Mouse (Mus musculus): ENCODE measurements at regions not wholly inside any gene's neighbourhood (a gene's known extent, or its start where the extent isn't known, plus 50 kb on each side); places are given as distances from the start of the nearest gene placed in this dataset.

GRCm38 (mm10) chr12:78109931-78110330 lies 84.1 kb upstream of the Gm6657 start:
- H3K27me3 ChIP-seq (ENCODE audit: control insufficient read depth, insufficient read depth, low read depth, low read length), result no peaks in the 10 kb centered on the region
- H3K9ac ChIP-seq (ENCODE audit: low read depth, low read length), result no peak overlapping the region
- H3K9me3 ChIP-seq (replicated peaks; ENCODE audit: control insufficient read depth, low read length, poor library complexity, severe bottlenecking), result no peaks in the 10 kb centered on the region
- H3K4me1 ChIP-seq (ENCODE audit: control insufficient read depth, insufficient read depth, low read length), result no peaks in the 10 kb centered on the region
- ATAC-seq, result no peak
- H3K4me2 ChIP-seq (ENCODE audit: low read length), result no peak overlapping the region
- no peaks in the 10 kb centered on the region for H3K36me3 ChIP-seq (ENCODE audit: control insufficient read depth, insufficient read depth, low read length)
- 94% methylated on average over 1 of the region's 1 CpGs for WGBS
- no peak overlapping the region for H3K4me3 ChIP-seq (ENCODE audit: low read depth, low read length)
- H3K27ac ChIP-seq (ENCODE audit: low read length), result no peak overlapping the region

GRCm38 (mm10) chr12:78118131-78118530 lies 75.9 kb upstream of the Gm6657 start:
- Histone ChIP-seq H3K4me3 (ENCODE audit: low read depth, low read length) (no peak overlapping the region), H3K4me2 (ENCODE audit: low read length) (no peak overlapping the region), H3K9ac (ENCODE audit: low read depth, low read length) (no peak overlapping the region), H3K27ac (ENCODE audit: low read length) (no peak overlapping the region), H3K4me1 (ENCODE audit: control insufficient read depth, insufficient read depth, low read length) (peaks cover 3% of the 10 kb centered on the region; the same call in 1 of the 2 replicates), H3K27me3 (ENCODE audit: control insufficient read depth, insufficient read depth, low read depth, low read length) (no peaks in the 10 kb centered on the region), H3K9me3 (replicated peaks; ENCODE audit: control insufficient read depth, low read length, poor library complexity, severe bottlenecking) (no peaks in the 10 kb centered on the region), H3K36me3 (ENCODE audit: control insufficient read depth, insufficient read depth, low read length) (no peaks in the 10 kb centered on the region)
- ATAC-seq, result no peak
- WGBS, result 89% methylated on average over 1 of the region's 1 CpGs

GRCm38 (mm10) chr12:78119246-78119645 lies 74.8 kb upstream of the Gm6657 start:
- H3K27me3 ChIP-seq (ENCODE audit: control insufficient read depth, insufficient read depth, low read depth, low read length), result no peaks in the 10 kb centered on the region
- ATAC-seq, result no peak
- peaks cover 3% of the 10 kb centered on the region; the same call in 1 of the 2 replicates for H3K4me1 ChIP-seq (ENCODE audit: control insufficient read depth, insufficient read depth, low read length)
- H3K9me3 ChIP-seq (replicated peaks; ENCODE audit: control insufficient read depth, low read length, poor library complexity, severe bottlenecking), result no peaks in the 10 kb centered on the region
- no peak overlapping the region for H3K27ac ChIP-seq (ENCODE audit: low read length)
- no peak overlapping the region for H3K4me2 ChIP-seq (ENCODE audit: low read length)
- H3K4me3 ChIP-seq (ENCODE audit: low read depth, low read length), result no peak overlapping the region
- H3K36me3 ChIP-seq (ENCODE audit: control insufficient read depth, insufficient read depth, low read length), result no peaks in the 10 kb centered on the region
- WGBS, result 65% methylated on average over 2 of the region's 2 CpGs
- H3K9ac ChIP-seq (ENCODE audit: low read depth, low read length), result no peak overlapping the region

GRCm38 (mm10) chr12:78119855-78120254 lies 74.2 kb upstream of the Gm6657 start:
- 49% methylated on average over 5 of the region's 5 CpGs for WGBS
- ATAC-seq, result no peak

GRCm38 (mm10) chr12:78129130-78129845 lies 64.8 kb upstream of the Gm6657 start:
- WGBS, result 80% methylated on average over 5 of the region's 5 CpGs
- H3K4me2 ChIP-seq (ENCODE audit: low read length), result no peak overlapping the region
- no peak overlapping the region for H3K4me3 ChIP-seq (ENCODE audit: low read depth, low read length)
- no peak overlapping the region for H3K9ac ChIP-seq (ENCODE audit: low read depth, low read length)
- H3K27me3 ChIP-seq (ENCODE audit: control insufficient read depth, insufficient read depth, low read depth, low read length), result no peaks in the 10 kb centered on the region
- no peaks in the 10 kb centered on the region for H3K36me3 ChIP-seq (ENCODE audit: control insufficient read depth, insufficient read depth, low read length)
- H3K27ac ChIP-seq (ENCODE audit: low read length), result no peak overlapping the region
- H3K4me1 ChIP-seq (ENCODE audit: control insufficient read depth, insufficient read depth, low read length), result 0 out of 2 replicates have a peak, but pooled peaks cover 2% of the 10 kb centered on the region
- ATAC-seq, result no peak
- H3K9me3 ChIP-seq (replicated peaks; ENCODE audit: control insufficient read depth, low read length, poor library complexity, severe bottlenecking), result no peaks in the 10 kb centered on the region

More at GRCm38 (mm10) chr12:78119855-78120254, 74.2 kb upstream of the Gm6657 start:
- Histone ChIP-seq H3K27me3 (ENCODE audit: control insufficient read depth, insufficient read depth, low read depth, low read length) (no peaks in the 10 kb centered on the region), H3K9me3 (replicated peaks; ENCODE audit: control insufficient read depth, low read length, poor library complexity, severe bottlenecking) (no peaks in the 10 kb centered on the region), H3K36me3 (ENCODE audit: control insufficient read depth, insufficient read depth, low read length) (no peaks in the 10 kb centered on the region), H3K4me1 (ENCODE audit: control insufficient read depth, insufficient read depth, low read length) (peaks cover 3% of the 10 kb centered on the region; the same call in 1 of the 2 replicates), H3K4me2 (ENCODE audit: low read length) (no peak overlapping the region), H3K4me3 (ENCODE audit: low read depth, low read length) (no peak overlapping the region), H3K27ac (ENCODE audit: low read length) (no peak overlapping the region), H3K9ac (ENCODE audit: low read depth, low read length) (no peak overlapping the region)

- H3K4me1 ChIP-seq (ENCODE audit: control insufficient read depth, insufficient read depth, low read length), result 0 out of 2 replicates have a peak, but pooled peaks cover 2% of the 10 kb centered on the region
- 76% methylated on average over 8 of the region's 8 CpGs for WGBS
- H3K9ac ChIP-seq (ENCODE audit: low read depth, low read length), result no peak overlapping the region
Measured at GRCm38 (mm10) chr12:78132016-78132797, 61.8 kb upstream of the Gm6657 start.

GRCm38 (mm10) chr12:78133341-78133740 lies 60.7 kb upstream of the Gm6657 start:
- Histone ChIP-seq H3K27me3 (ENCODE audit: control insufficient read depth, insufficient read depth, low read depth, low read length) (no peaks in the 10 kb centered on the region), H3K27ac (ENCODE audit: low read length) (no peak overlapping the region), H3K4me2 (ENCODE audit: low read length) (no peak overlapping the region), H3K9me3 (replicated peaks; ENCODE audit: control insufficient read depth, low read length, poor library complexity, severe bottlenecking) (no peaks in the 10 kb centered on the region), H3K36me3 (ENCODE audit: control insufficient read depth, insufficient read depth, low read length) (no peaks in the 10 kb centered on the region), H3K9ac (ENCODE audit: low read depth, low read length) (no peak overlapping the region), H3K4me1 (ENCODE audit: control insufficient read depth, insufficient read depth, low read length) (0 out of 2 replicates have a peak, but pooled peaks cover 2% of the 10 kb centered on the region), H3K4me3 (ENCODE audit: low read depth, low read length) (no peak overlapping the region)
- WGBS, result 71% methylated on average over 9 of the region's 9 CpGs
- no peak for ATAC-seq

More at GRCm38 (mm10) chr12:78132016-78132797, 61.8 kb upstream of the Gm6657 start:
- ATAC-seq, result no peak
- H3K36me3 ChIP-seq (ENCODE audit: control insufficient read depth, insufficient read depth, low read length), result no peaks in the 10 kb centered on the region
- no peak overlapping the region for H3K4me2 ChIP-seq (ENCODE audit: low read length)
- H3K27me3 ChIP-seq (ENCODE audit: control insufficient read depth, insufficient read depth, low read depth, low read length), result no peaks in the 10 kb centered on the region
- H3K9me3 ChIP-seq (replicated peaks; ENCODE audit: control insufficient read depth, low read length, poor library complexity, severe bottlenecking), result no peaks in the 10 kb centered on the region
- H3K27ac ChIP-seq (ENCODE audit: low read length), result no peak overlapping the region
- no peak overlapping the region for H3K4me3 ChIP-seq (ENCODE audit: low read depth, low read length)

- H3K27ac ChIP-seq (ENCODE audit: low read length), result no peak overlapping the region
- ATAC-seq, result no peak
- no peak overlapping the region for H3K9ac ChIP-seq (ENCODE audit: low read depth, low read length)
- 0 out of 2 replicates have a peak, but pooled peaks cover 2% of the 10 kb centered on the region for H3K4me1 ChIP-seq (ENCODE audit: control insufficient read depth, insufficient read depth, low read length)
- WGBS, result 59% methylated on average over 4 of the region's 4 CpGs
- no peaks in the 10 kb centered on the region for H3K27me3 ChIP-seq (ENCODE audit: control insufficient read depth, insufficient read depth, low read depth, low read length)
- no peak overlapping the region for H3K4me2 ChIP-seq (ENCODE audit: low read length)
- no peaks in the 10 kb centered on the region for H3K9me3 ChIP-seq (replicated peaks; ENCODE audit: control insufficient read depth, low read length, poor library complexity, severe bottlenecking)
- no peaks in the 10 kb centered on the region for H3K36me3 ChIP-seq (ENCODE audit: control insufficient read depth, insufficient read depth, low read length)
- H3K4me3 ChIP-seq (ENCODE audit: low read depth, low read length), result no peak overlapping the region
Measured at GRCm38 (mm10) chr12:78133984-78134383, 60.1 kb upstream of the Gm6657 start.

GRCm38 (mm10) chr12:78137196-78137595 lies 56.8 kb upstream of the Gm6657 start:
- no peak overlapping the region for H3K4me2 ChIP-seq (ENCODE audit: low read length)
- H3K9me3 ChIP-seq (replicated peaks; ENCODE audit: control insufficient read depth, low read length, poor library complexity, severe bottlenecking), result no peaks in the 10 kb centered on the region
- H3K27ac ChIP-seq (ENCODE audit: low read length), result no peak overlapping the region
- H3K9ac ChIP-seq (ENCODE audit: low read depth, low read length), result no peak overlapping the region
- H3K4me3 ChIP-seq (ENCODE audit: low read depth, low read length), result no peak overlapping the region
- no peaks in the 10 kb centered on the region for H3K4me1 ChIP-seq (ENCODE audit: control insufficient read depth, insufficient read depth, low read length)
- WGBS, result 78% methylated on average over 3 of the region's 3 CpGs
- H3K27me3 ChIP-seq (ENCODE audit: control insufficient read depth, insufficient read depth, low read depth, low read length), result no peaks in the 10 kb centered on the region
- no peak for ATAC-seq
- no peaks in the 10 kb centered on the region for H3K36me3 ChIP-seq (ENCODE audit: control insufficient read depth, insufficient read depth, low read length)

All from midbrain, embryonic 16.5 days (tissue).